Mouse (Mus musculus) embryo, embryonic 11 days (tissue): ENCODE data around the gene Cdr1.
A peak's percentile ranks its signal among the peaks of the same experiment; 100 is the strongest.

ENCODE experiments used
- DNase-seq: peaks from one replicate; pipeline ENCODE4 v3.0.0-alpha.2; 2015

The Cdr1 gene

DNA sequence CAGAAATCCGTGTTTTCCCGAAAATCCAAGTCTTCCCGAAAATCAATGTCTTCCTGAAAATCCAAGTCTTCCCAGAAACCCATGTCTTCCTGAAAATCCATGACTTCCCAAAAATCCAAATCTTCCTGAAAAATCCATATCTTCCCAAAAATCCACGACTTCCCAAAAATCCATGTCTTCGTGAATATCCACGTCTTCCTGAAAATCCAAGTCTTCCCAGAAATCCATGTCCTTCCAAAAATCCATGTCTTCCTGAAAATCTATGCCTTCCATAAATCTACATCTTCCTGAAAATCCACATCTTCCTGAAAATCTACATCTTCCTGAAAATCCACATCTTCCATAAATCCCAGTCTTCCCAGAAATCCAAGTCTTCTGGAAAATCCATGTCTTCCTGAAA, at the start of gene Cdr1:
TSS of gene Cdr1 (minus strand) at position 101 of the 400 bp plus-strand sequence.
- DNase-seq: no peak

DNA sequence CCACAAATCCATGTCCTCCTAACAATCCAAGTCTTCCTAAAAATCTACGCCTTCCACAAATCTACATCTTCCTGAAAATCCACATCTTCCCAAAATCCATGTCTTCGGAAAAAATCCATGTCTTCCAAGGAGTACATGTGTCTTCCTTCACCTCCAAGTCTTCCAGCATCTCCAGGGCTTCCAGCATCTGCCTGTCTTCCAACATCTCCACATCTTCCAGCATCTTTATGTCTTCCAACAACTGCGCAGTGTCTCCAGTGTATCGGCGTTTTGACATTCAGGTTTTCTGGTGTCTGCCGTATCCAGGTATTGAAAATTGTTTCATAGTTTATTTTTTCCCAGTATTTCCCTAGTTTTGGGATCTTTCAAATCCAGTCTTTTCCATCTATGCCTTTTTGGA, 511 bp upstream of the Cdr1 start:
- DNase-seq: no peak

DNA sequence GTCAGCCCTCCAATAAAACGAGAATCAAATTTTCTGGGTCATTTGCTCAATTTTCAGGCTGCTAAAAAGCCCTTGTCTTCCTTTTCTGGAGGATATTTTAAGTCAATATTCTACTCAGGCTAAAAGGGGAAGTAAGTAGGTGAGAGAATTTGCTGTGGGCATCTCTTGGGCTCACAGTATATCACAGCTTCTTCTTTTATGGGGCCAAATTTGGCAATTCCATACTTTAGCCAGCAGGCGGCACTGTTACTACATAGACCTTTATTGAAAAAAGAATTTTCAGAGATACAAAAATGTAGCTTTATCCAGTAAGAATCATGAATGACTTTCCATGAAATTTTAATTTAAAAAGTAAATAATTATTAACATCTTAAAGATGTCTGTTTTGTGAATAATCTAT, 18.8 kb downstream of the Cdr1 start:
- DNase-seq: peak; percentile 56

DNA sequence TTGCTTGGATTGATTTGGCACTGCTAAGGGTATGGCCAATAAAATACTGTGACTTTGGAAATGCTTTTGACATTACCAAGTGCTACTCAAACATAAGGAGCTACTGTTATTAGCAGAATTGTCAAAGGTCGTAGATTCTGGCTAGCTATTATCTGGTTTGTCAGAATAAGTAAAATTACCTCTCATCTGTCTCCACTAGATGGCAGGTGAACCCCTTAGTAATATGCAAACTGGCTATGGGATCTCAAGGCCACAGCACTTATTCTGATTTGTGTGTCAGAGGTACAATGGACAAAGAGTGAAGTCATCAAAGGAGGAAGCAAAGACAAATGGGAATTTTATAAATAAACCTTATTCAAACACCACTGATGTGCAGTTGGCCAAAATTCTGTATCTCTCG, 24.1 kb downstream of the Cdr1 start:
- peak; percentile 7 for DNase-seq

DNA sequence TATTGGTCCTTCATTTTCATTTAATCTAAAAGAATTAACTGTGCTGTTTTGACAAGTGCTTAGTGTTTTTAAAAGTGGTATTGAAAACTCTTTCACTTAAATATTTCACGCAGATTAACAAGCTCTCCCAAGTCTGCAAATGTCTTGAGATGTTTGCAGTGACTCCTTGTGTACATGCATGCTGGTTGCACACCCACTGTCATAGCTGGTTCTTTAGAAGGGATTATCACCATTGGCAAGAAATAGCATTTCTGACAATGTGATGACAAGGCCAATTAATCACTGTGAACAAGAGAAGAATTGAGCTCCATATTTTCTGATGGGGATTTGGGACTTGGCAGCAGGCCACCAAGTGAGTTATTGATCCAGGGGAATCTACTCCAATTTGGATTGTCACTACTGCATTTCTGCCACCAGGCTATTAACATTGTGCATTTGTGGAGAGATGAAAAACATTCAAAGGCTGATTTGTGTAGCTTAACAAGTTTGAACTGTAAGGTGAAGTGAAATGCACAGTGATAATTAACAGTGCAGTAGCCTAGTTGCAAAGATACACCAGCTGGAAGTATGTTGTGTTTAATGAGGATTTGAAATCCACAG, 30.6 kb downstream of the Cdr1 start:
- DNase-seq: peak; percentile 0

DNA sequence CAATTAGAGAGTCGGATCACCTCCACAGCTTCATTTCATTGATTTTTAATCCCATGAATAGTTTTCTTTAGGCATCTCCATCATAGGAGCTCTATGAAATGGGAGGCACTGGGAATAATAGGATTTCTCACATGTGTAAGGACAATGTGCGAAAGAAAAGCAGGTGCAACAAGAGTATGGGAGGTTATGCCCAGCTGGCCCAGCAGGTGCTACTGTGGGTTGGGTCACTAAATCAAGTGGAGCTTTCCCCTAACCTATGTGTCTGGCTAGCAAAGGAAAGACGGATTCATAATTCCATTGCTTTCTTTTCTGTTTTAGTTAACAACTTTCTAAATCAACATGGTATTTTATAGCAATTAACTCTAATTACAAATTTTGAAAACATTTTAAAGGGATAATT, 31.1 kb downstream of the Cdr1 start:
- DNase-seq: no peak

DNA sequence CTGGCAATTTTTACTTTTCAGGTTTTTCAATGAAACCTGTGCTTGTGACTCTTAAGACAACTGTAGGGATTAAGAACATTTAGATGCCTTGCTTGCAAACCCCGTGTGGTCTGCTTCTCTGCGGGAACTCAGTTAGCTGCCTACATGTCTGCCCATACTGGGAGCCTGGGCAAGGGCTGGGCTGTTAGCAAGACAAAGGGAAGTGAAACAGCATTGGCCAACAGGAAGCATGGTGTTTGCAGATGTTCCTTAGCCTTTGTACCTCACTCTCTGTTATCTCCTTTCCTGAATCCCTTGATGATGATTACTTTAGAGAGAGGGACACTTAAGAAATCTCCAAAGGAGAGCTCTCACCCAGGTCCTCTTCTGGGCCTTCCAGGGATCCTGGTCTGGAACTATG, 38.8 kb downstream of the Cdr1 start:
- no peak for DNase-seq

DNA sequence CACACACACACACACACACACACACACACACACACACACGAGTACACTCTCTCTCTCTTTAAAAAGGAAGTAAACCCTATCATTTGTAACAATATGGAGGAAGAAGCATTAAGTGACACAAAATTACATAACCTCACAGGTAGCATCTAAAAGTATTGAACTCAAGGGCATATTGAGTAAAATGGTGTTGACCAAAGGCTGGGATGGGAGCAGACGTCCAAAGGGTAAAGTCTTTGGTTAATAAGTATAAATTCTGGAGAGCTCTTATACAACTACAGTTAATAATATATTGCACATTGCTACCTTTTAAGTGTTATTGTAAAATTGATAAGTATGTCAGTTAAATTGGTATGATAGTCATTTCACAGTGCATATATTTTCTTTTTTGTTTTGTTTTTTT, 39.9 kb downstream of the Cdr1 start:
- no peak for DNase-seq

DNA sequence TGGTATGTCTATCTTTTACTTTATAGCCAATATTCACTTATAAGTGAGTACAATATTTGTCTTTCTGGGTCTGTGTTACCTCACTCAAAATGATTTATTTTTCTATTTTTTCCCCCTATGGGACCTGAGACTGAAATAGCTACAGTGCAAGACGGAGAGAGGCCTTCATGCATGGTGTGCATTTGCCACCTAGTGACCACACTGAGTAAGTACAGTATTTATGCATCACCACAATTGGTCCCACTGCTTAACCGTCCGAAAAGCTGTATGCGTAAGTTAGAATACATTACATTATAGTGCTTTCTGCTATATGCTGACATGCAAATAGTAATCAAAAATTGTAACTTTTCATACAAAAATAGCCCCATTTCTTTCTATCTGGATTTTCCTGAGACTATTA, 50.8 kb downstream of the Cdr1 start:
- DNase-seq: peak; percentile 10
